Mouse (Mus musculus): ENCODE results near the gene L3mbtl4. TPM values are rescaled to one million over a fixed set of nuclear protein-coding genes. Genes with fewer than 3 reads are reported as not detected.

The L3mbtl4 gene
- polyA plus RNA-seq, 1 experiment from 2014 or later, result not detected

DNA sequence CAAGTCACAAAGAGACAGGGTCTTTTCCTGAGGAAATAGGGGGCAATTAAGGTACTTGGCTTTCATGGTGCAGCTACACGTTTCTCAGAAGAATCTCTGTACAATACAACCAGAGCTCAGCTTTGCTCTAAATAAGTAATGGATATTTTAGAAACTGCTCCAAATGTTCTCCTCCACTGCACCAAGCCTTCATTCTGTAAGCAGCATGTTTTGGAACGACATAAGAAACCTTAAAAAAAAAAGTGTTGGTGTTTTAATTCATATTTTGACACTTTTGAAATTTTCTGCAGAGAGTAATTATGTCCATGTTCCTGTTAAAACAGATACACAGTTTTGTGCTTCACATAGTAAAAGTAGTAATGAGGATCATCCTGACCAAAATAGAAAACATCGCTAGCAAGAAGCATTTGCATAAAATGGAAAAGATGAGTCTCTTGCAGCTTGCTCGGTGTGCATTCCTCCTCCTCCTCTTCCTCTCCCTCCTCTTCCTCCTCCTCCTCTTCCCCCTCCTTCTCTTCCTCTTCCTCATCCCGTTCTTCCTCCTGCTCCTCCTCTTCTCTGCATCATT, 369.0 kb downstream of the L3mbtl4 start:
- Histone ChIP-seq H3K36me3 (ENCODE audit: control insufficient read depth, insufficient read depth) (no peaks in the 10 kb centered on the region), H3K9me3 (replicated peaks; ENCODE audit: control insufficient read depth, low read length) (no peaks in the 10 kb centered on the region), H3K4me3 (ENCODE audit: low read depth, low read length) (no peak overlapping the region), H3K27ac (ENCODE audit: low read length) (no peak overlapping the region), H3K4me1 (ENCODE audit: control insufficient read depth, low read depth, low read length) (no peaks in the 10 kb centered on the region), H3K27me3 (ENCODE audit: control insufficient read depth, insufficient read depth, low read depth, low read length) (no peaks in the 10 kb centered on the region), H3K9ac (ENCODE audit: low read depth, low read length) (no peak overlapping the region), H3K4me2 (ENCODE audit: low read depth, low read length) (no peak overlapping the region)
- no peak for ATAC-seq (ENCODE audit: low read depth)
- WGBS (ENCODE audit: insufficient replicate concordance), result 49% methylated on average over 5 of the region's 5 CpGs

DNA sequence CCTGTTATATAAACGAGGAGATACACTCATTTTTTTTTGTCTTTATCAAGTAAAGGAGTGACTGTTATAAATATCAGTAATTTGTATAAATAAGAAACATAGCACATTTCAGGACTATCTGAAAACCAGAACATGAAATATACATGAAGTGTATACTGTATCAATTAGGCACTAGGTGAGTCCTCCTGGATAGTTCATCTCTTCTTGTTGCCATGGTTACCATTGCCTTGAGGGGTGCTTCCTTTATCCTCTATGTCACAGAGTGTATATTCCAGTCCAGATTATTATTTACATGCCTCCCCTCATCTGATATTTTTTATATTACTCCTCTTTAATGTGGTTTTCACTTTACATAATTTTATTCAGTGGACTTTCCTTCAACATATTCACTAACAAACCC, 392.9 kb downstream of the L3mbtl4 start:
- no peaks in the 10 kb centered on the region for H3K4me1 ChIP-seq (ENCODE audit: control insufficient read depth, low read depth, low read length)
- H3K27me3 ChIP-seq (ENCODE audit: control insufficient read depth, insufficient read depth, low read depth, low read length), result no peaks in the 10 kb centered on the region
- ATAC-seq (ENCODE audit: low read depth), result no peak
- no peak overlapping the region for H3K4me3 ChIP-seq (ENCODE audit: low read depth, low read length)
- H3K9ac ChIP-seq (ENCODE audit: low read depth, low read length), result no peak overlapping the region
- H3K36me3 ChIP-seq (ENCODE audit: control insufficient read depth, insufficient read depth), result no peaks in the 10 kb centered on the region
- H3K9me3 ChIP-seq (replicated peaks; ENCODE audit: control insufficient read depth, low read length), result no peaks in the 10 kb centered on the region
- H3K4me2 ChIP-seq (ENCODE audit: low read depth, low read length), result no peak overlapping the region
- no peak overlapping the region for H3K27ac ChIP-seq (ENCODE audit: low read length)
- WGBS (ENCODE audit: insufficient replicate concordance), result 46% methylated on average over 1 of the region's 1 CpGs

DNA sequence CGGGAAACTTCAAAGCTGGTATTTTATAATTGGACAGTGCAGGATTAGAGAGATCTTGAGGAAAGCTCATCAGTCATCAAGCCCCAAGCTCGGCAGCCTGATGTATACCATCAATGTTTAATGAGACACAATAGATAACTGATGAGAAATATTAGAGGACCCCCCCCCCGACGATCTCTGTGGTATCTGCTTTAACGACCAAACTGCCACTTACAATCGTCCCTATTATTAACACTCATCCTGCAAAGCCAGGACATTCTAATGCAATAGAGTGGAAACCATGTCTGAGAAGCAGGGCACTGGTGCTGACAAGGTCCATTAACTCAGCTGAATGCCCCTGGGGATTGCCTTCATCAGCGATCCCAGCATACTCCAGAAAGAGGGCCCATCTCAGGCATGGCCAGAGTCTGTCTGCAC, 398.5 kb downstream of the L3mbtl4 start:
- no peaks in the 10 kb centered on the region; the same call in 1 of the 2 replicates for H3K9me3 ChIP-seq (replicated peaks; ENCODE audit: control insufficient read depth, low read length)
- no peak overlapping the region for H3K9ac ChIP-seq (ENCODE audit: low read depth, low read length)
- ATAC-seq (ENCODE audit: low read depth), result no peak
- H3K27ac ChIP-seq (ENCODE audit: low read length), result no peak overlapping the region
- H3K4me2 ChIP-seq (ENCODE audit: low read depth, low read length), result no peak overlapping the region
- H3K4me3 ChIP-seq (ENCODE audit: low read depth, low read length), result no peak overlapping the region
- no peaks in the 10 kb centered on the region for H3K36me3 ChIP-seq (ENCODE audit: control insufficient read depth, insufficient read depth)
- WGBS (ENCODE audit: insufficient replicate concordance), result 60% methylated on average over 7 of the region's 7 CpGs
- H3K4me1 ChIP-seq (ENCODE audit: control insufficient read depth, low read depth, low read length), result no peaks in the 10 kb centered on the region
- no peaks in the 10 kb centered on the region for H3K27me3 ChIP-seq (ENCODE audit: control insufficient read depth, insufficient read depth, low read depth, low read length)

DNA sequence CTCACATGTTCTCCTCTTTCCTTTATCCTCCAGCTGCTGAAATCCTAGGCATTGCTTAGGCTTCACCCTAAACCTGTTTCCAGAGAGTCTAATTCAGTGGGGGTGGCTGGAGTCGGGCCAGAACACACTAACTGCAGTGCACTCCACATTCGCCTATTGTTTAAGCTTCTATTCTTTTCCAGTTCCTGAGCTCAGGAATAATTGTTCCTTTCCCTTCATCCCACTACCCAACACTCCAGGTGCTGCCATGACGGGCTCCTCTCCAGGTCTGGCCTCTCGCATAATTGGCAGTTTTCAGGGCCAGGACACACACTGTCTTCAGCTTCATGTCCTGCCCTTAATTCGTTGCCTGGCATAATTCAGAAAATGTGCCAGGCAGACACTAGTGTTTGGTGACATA, 437.1 kb downstream of the L3mbtl4 start:
- no peak for ATAC-seq (ENCODE audit: low read depth)
- no peak overlapping the region for H3K4me2 ChIP-seq (ENCODE audit: low read depth, low read length)
- H3K9ac ChIP-seq (ENCODE audit: low read depth, low read length), result no peak overlapping the region
- no peak overlapping the region for H3K4me3 ChIP-seq (ENCODE audit: low read depth, low read length)
- no peaks in the 10 kb centered on the region for H3K9me3 ChIP-seq (replicated peaks; ENCODE audit: control insufficient read depth, low read length)
- H3K27me3 ChIP-seq (ENCODE audit: control insufficient read depth, insufficient read depth, low read depth, low read length), result no peaks in the 10 kb centered on the region
- H3K27ac ChIP-seq (ENCODE audit: low read length), result no peak overlapping the region
- no peaks in the 10 kb centered on the region for H3K4me1 ChIP-seq (ENCODE audit: control insufficient read depth, low read depth, low read length)
- 59% methylated on average over 5 of the region's 5 CpGs for WGBS (ENCODE audit: insufficient replicate concordance)
- H3K36me3 ChIP-seq (ENCODE audit: control insufficient read depth, insufficient read depth), result no peaks in the 10 kb centered on the region

GRCm38 (mm10) chr17:68711350-68711749, 437.8 kb downstream of the L3mbtl4 start:
- Histone ChIP-seq H3K4me1 (ENCODE audit: control insufficient read depth, low read depth, low read length) (no peaks in the 10 kb centered on the region), H3K27ac (ENCODE audit: low read length) (no peak overlapping the region), H3K9ac (ENCODE audit: low read depth, low read length) (no peak overlapping the region), H3K9me3 (replicated peaks; ENCODE audit: control insufficient read depth, low read length) (no peaks in the 10 kb centered on the region), H3K4me3 (ENCODE audit: low read depth, low read length) (no peak overlapping the region), H3K4me2 (ENCODE audit: low read depth, low read length) (no peak overlapping the region), H3K27me3 (ENCODE audit: control insufficient read depth, insufficient read depth, low read depth, low read length) (no peaks in the 10 kb centered on the region), H3K36me3 (ENCODE audit: control insufficient read depth, insufficient read depth) (no peaks in the 10 kb centered on the region)
- ATAC-seq (ENCODE audit: low read depth), result no peak
- whole genome bisulfite sequencing (ENCODE audit: insufficient replicate concordance), result 53% methylated on average over 3 of the region's 3 CpGs

DNA sequence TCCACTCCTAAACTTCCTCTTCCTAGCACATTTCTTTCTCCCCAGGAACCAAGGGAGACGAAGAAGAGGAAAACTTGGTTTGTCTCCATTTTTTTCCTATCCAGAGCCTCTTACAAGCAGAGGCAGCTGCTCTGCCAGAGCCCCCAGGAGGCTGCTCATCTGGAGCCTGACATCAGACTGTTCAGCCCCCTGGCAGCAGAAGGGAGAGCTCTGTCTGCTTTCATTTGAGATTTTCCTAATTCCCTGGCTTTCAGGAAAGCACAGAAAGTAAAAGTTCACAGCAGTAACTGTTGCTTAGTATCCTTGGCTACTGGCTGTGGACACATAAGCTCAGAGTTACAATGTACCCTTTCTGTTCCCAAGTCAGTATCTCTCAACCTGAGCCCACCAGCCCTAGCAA, 474.7 kb downstream of the L3mbtl4 start:
- no peak for ATAC-seq (ENCODE audit: low read depth)
- WGBS (ENCODE audit: insufficient replicate concordance), result 36% methylated on average over 1 of the region's 1 CpGs

GRCm38 (mm10) chr17:68750513-68750912, 476.9 kb downstream of the L3mbtl4 start:
- H3K4me2 ChIP-seq (ENCODE audit: low read depth, low read length), result no peak overlapping the region
- no peak overlapping the region for H3K4me3 ChIP-seq (ENCODE audit: low read depth, low read length)
- no peak overlapping the region for H3K27ac ChIP-seq (ENCODE audit: low read length)
- no peaks in the 10 kb centered on the region for H3K27me3 ChIP-seq (ENCODE audit: control insufficient read depth, insufficient read depth, low read depth, low read length)
- 53% methylated on average over 6 of the region's 6 CpGs for WGBS (ENCODE audit: insufficient replicate concordance)
- H3K4me1 ChIP-seq (ENCODE audit: control insufficient read depth, low read depth, low read length), result no peaks in the 10 kb centered on the region
- no peak overlapping the region for H3K9ac ChIP-seq (ENCODE audit: low read depth, low read length)
- H3K36me3 ChIP-seq (ENCODE audit: control insufficient read depth, insufficient read depth), result no peaks in the 10 kb centered on the region
- no peaks in the 10 kb centered on the region for H3K9me3 ChIP-seq (replicated peaks; ENCODE audit: control insufficient read depth, low read length)
- ATAC-seq (ENCODE audit: low read depth), result no peak

More for the DNA sequence above, 474.7 kb downstream of the L3mbtl4 start:
- Histone ChIP-seq H3K9ac (ENCODE audit: low read depth, low read length) (no peak overlapping the region), H3K4me2 (ENCODE audit: low read depth, low read length) (no peak overlapping the region), H3K4me3 (ENCODE audit: low read depth, low read length) (no peak overlapping the region), H3K36me3 (ENCODE audit: control insufficient read depth, insufficient read depth) (no peaks in the 10 kb centered on the region), H3K27me3 (ENCODE audit: control insufficient read depth, insufficient read depth, low read depth, low read length) (no peaks in the 10 kb centered on the region), H3K27ac (ENCODE audit: low read length) (no peak overlapping the region), H3K9me3 (replicated peaks; ENCODE audit: control insufficient read depth, low read length) (no peaks in the 10 kb centered on the region), H3K4me1 (ENCODE audit: control insufficient read depth, low read depth, low read length) (no peaks in the 10 kb centered on the region)

- Histone ChIP-seq H3K27ac (ENCODE audit: low read length) (no peak overlapping the region), H3K9ac (ENCODE audit: low read depth, low read length) (no peak overlapping the region), H3K27me3 (ENCODE audit: control insufficient read depth, insufficient read depth, low read depth, low read length) (no peaks in the 10 kb centered on the region), H3K4me1 (ENCODE audit: control insufficient read depth, low read depth, low read length) (no peaks in the 10 kb centered on the region), H3K4me2 (ENCODE audit: low read depth, low read length) (no peak overlapping the region), H3K36me3 (ENCODE audit: control insufficient read depth, insufficient read depth) (no peaks in the 10 kb centered on the region), H3K4me3 (ENCODE audit: low read depth, low read length) (no peak overlapping the region), H3K9me3 (replicated peaks; ENCODE audit: control insufficient read depth, low read length) (no peaks in the 10 kb centered on the region)
- ATAC-seq (ENCODE audit: low read depth), result no peak
- WGBS (ENCODE audit: insufficient replicate concordance), result 62% methylated on average over 7 of the region's 7 CpGs
These were observed 479.5 kb downstream of the L3mbtl4 start for GRCm38 (mm10) chr17:68753112-68753511.

DNA sequence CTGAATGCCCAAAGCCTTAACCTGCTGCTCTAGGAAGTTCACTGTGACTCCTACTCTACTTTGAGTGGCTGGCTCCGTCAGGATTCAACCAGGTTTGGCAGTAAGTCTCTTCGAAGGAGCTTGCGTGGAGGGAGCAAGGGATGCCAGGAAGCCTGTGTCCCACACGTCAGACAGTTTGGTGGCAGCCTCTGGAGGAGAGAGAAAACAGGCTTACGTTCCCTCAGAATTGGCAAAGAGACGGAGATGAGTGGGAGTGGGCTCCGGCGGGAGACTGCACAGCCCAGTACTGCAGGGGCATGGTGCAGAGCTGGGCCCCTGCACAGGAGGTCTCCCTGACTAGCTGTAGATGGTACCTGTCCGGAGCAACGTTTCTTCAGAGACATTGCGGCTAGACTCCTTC, 481.2 kb downstream of the L3mbtl4 start:
- H3K4me1 ChIP-seq (ENCODE audit: control insufficient read depth, low read depth, low read length), result no peaks in the 10 kb centered on the region
- H3K27ac ChIP-seq (ENCODE audit: low read length), result no peak overlapping the region
- ATAC-seq (ENCODE audit: low read depth), result no peak
- no peak overlapping the region for H3K4me3 ChIP-seq (ENCODE audit: low read depth, low read length)
- no peaks in the 10 kb centered on the region for H3K9me3 ChIP-seq (replicated peaks; ENCODE audit: control insufficient read depth, low read length)
- H3K9ac ChIP-seq (ENCODE audit: low read depth, low read length), result no peak overlapping the region
- H3K4me2 ChIP-seq (ENCODE audit: low read depth, low read length), result no peak overlapping the region
- H3K27me3 ChIP-seq (ENCODE audit: control insufficient read depth, insufficient read depth, low read depth, low read length), result no peaks in the 10 kb centered on the region
- no peaks in the 10 kb centered on the region for H3K36me3 ChIP-seq (ENCODE audit: control insufficient read depth, insufficient read depth)
- 72% methylated on average over 11 of the region's 11 CpGs for WGBS (ENCODE audit: insufficient replicate concordance)
